Mouse (Mus musculus): ENCODE measurements around the gene Cfap157. TPM values are rescaled to one million over a fixed set of nuclear protein-coding genes. Genes with fewer than 3 reads are reported as not detected.

Cfap157 gene
- polyA plus RNA-seq, 1 experiment from 2014 or later = 0.66 TPM

GRCm38 (mm10) chr2:32731911-32732310 lies 52.3 kb downstream of the Cfap157 start:
- H3K4me2 ChIP-seq (ENCODE audit: low read length) = no peak overlapping the region
- no peak for ATAC-seq
- no peak overlapping the region for H3K4me3 ChIP-seq (replicated peaks; ENCODE audit: low read length)
- no peaks in the 10 kb centered on the region for H3K9me3 ChIP-seq (ENCODE audit: control insufficient read depth, low read length)
- H3K4me1 ChIP-seq (replicated peaks; ENCODE audit: control insufficient read depth, insufficient read depth, low read length) = peaks cover 7% of the 10 kb centered on the region
- H3K27me3 ChIP-seq (replicated peaks; ENCODE audit: control insufficient read depth, insufficient read depth, low read length) = no peaks in the 10 kb centered on the region
- no peaks in the 10 kb centered on the region for H3K36me3 ChIP-seq (ENCODE audit: control insufficient read depth, insufficient read depth)
- 74% methylated on average over 4 of the region's 4 CpGs for WGBS
- H3K9ac ChIP-seq (replicated peaks; ENCODE audit: low read depth, low read length) = no peak overlapping the region
- H3K27ac ChIP-seq (ENCODE audit: low read length) = no peak overlapping the region

DNA sequence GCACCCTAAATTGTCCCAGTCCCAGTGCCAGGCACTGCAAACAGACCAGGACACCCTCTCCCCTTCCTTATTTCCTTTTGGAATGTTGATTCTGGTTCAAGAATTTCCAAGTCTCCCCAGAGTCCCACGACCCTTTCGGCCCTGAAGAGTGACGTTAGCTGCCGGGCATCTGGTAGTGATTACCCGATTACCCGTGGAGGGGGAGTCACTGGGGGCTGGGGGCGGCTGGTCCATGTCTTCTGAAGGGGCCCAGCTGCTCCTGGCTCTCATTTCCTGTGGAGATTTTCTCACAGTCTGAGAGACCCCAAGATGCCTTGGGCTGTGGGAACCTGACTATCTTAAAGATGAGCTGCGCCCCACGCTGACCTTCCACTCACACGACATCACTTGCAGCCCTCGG lies 53.4 kb downstream of the Cfap157 start:
- Histone ChIP-seq H3K4me1 (replicated peaks; ENCODE audit: control insufficient read depth, insufficient read depth, low read length) (peaks cover 7% of the 10 kb centered on the region), H3K4me3 (replicated peaks; ENCODE audit: low read length) (no peak overlapping the region), H3K4me2 (ENCODE audit: low read length) (no peak overlapping the region), H3K9me3 (ENCODE audit: control insufficient read depth, low read length) (no peaks in the 10 kb centered on the region), H3K27me3 (replicated peaks; ENCODE audit: control insufficient read depth, insufficient read depth, low read length) (no peaks in the 10 kb centered on the region), H3K27ac (ENCODE audit: low read length) (no peak overlapping the region), H3K36me3 (ENCODE audit: control insufficient read depth, insufficient read depth) (no peaks in the 10 kb centered on the region), H3K9ac (replicated peaks; ENCODE audit: low read depth, low read length) (no peak overlapping the region)
- 66% methylated on average over 11 of the region's 11 CpGs for WGBS
- no peak for ATAC-seq

- H3K9ac ChIP-seq (replicated peaks; ENCODE audit: low read depth, low read length) = no peak overlapping the region
These were observed 54.7 kb downstream of the Cfap157 start for GRCm38 (mm10) chr2:32729547-32729946.

GRCm38 (mm10) chr2:32728463-32728862 lies 55.8 kb downstream of the Cfap157 start:
- H3K9me3 ChIP-seq (ENCODE audit: control insufficient read depth, low read length) = no peaks in the 10 kb centered on the region
- H3K27me3 ChIP-seq (replicated peaks; ENCODE audit: control insufficient read depth, insufficient read depth, low read length) = no peaks in the 10 kb centered on the region
- WGBS = 56% methylated on average over 7 of the region's 7 CpGs
- H3K36me3 ChIP-seq (ENCODE audit: control insufficient read depth, insufficient read depth) = no peaks in the 10 kb centered on the region
- peaks cover 7% of the 10 kb centered on the region for H3K4me1 ChIP-seq (replicated peaks; ENCODE audit: control insufficient read depth, insufficient read depth, low read length)
- no peak overlapping the region for H3K4me3 ChIP-seq (replicated peaks; ENCODE audit: low read length)
- H3K9ac ChIP-seq (replicated peaks; ENCODE audit: low read depth, low read length) = no peak overlapping the region
- no peak for ATAC-seq
- H3K4me2 ChIP-seq (ENCODE audit: low read length) = no peak overlapping the region
- no peak overlapping the region for H3K27ac ChIP-seq (ENCODE audit: low read length)

More at GRCm38 (mm10) chr2:32729547-32729946, 54.7 kb downstream of the Cfap157 start:
- ATAC-seq = no peak
- WGBS = 86% methylated on average over 4 of the region's 4 CpGs
- no peak overlapping the region for H3K4me2 ChIP-seq (ENCODE audit: low read length)
- H3K36me3 ChIP-seq (ENCODE audit: control insufficient read depth, insufficient read depth) = no peaks in the 10 kb centered on the region
- H3K27me3 ChIP-seq (replicated peaks; ENCODE audit: control insufficient read depth, insufficient read depth, low read length) = no peaks in the 10 kb centered on the region
- no peak overlapping the region for H3K27ac ChIP-seq (ENCODE audit: low read length)
- no peaks in the 10 kb centered on the region for H3K9me3 ChIP-seq (ENCODE audit: control insufficient read depth, low read length)
- no peak overlapping the region for H3K4me3 ChIP-seq (replicated peaks; ENCODE audit: low read length)
- peaks cover 7% of the 10 kb centered on the region for H3K4me1 ChIP-seq (replicated peaks; ENCODE audit: control insufficient read depth, insufficient read depth, low read length)

DNA sequence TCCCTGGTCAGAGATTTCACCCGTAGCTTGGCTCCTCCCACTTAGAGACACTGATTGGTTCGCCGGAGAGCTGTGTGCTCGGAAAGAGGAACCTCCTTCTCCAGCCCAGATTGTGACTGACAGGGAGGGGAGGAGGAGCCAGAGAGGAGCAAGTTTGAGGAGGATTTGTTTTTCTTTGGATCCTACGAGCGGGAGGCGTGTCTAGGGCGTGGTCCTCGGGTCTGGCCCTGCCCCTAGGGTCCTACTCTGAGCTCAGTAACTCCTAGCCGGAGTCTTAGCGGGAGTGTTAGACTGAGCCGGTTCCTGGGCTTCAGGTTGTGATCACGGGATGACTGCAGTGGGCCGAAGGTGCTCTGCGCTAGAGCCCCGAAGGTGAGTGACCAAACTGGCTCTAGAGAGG lies 56.8 kb downstream of the Cfap157 start:
- Histone ChIP-seq H3K27me3 (replicated peaks; ENCODE audit: control insufficient read depth, insufficient read depth, low read length) (no peaks in the 10 kb centered on the region), H3K4me3 (replicated peaks; ENCODE audit: low read length) (peak overlapping the region; percentile 29), H3K9me3 (ENCODE audit: control insufficient read depth, low read length) (no peaks in the 10 kb centered on the region), H3K36me3 (ENCODE audit: control insufficient read depth, insufficient read depth) (no peaks in the 10 kb centered on the region), H3K27ac (ENCODE audit: low read length) (no peak overlapping the region), H3K4me2 (ENCODE audit: low read length) (peak overlapping the region; percentile 49), H3K4me1 (replicated peaks; ENCODE audit: control insufficient read depth, insufficient read depth, low read length) (peaks cover 7% of the 10 kb centered on the region), H3K9ac (replicated peaks; ENCODE audit: low read depth, low read length) (peak overlapping the region; percentile 12; the same call in 1 of the 2 replicates)
- WGBS = 1% methylated on average over 16 of the region's 16 CpGs
- peak; percentile 99 for ATAC-seq

Other genes starting within 250 kb of the Cfap157 start
- gene Fam102a, start 249.1 kb downstream of the Cfap157 start, polyA plus RNA-seq (2015; fragmentation: Nextera tagmentation; extraction: Ambion mirVana) = 4.7 and 5.6 TPM in 2 replicates
- 136 and 141 TPM in 2 replicates for gene Dpm2, start 213.6 kb downstream of the Cfap157 start, polyA plus RNA-seq (2015; fragmentation: Nextera tagmentation; extraction: Ambion mirVana)
- 3.9 and 6.8 TPM in 2 replicates for gene Pip5kl1, start 209.6 kb downstream of the Cfap157 start, polyA plus RNA-seq (2015; fragmentation: Nextera tagmentation; extraction: Ambion mirVana)
- 0.42 and 0.60 TPM in 2 replicates for gene 9430097D07Rik, start 208.7 kb downstream of the Cfap157 start, polyA plus RNA-seq (2015; fragmentation: Nextera tagmentation; extraction: Ambion mirVana)
- gene St6galnac4, start 197.3 kb downstream of the Cfap157 start, polyA plus RNA-seq (2015; fragmentation: Nextera tagmentation; extraction: Ambion mirVana) = 27.4 and 29.6 TPM in 2 replicates
- gene St6galnac6, start 184.7 kb downstream of the Cfap157 start, polyA plus RNA-seq (2015; fragmentation: Nextera tagmentation; extraction: Ambion mirVana) = 18.3 and 21.6 TPM in 2 replicates
- 83.8 and 91.2 TPM in 2 replicates for gene Ak1, start 162.7 kb downstream of the Cfap157 start, polyA plus RNA-seq (2015; fragmentation: Nextera tagmentation; extraction: Ambion mirVana)
- 27.3 and 31.9 TPM in 2 replicates for gene Eng, start 137.8 kb downstream of the Cfap157 start, polyA plus RNA-seq (2015; fragmentation: Nextera tagmentation; extraction: Ambion mirVana)
- 21.5 and 23.7 TPM in 2 replicates for gene Fpgs, start 80.3 kb downstream of the Cfap157 start, polyA plus RNA-seq (2015; fragmentation: Nextera tagmentation; extraction: Ambion mirVana)
- gene Cdk9, start 71.4 kb downstream of the Cfap157 start, polyA plus RNA-seq (2015; fragmentation: Nextera tagmentation; extraction: Ambion mirVana) = 82.2 and 85.0 TPM in 2 replicates
- gene Sh2d3c, start 63.4 kb downstream of the Cfap157 start, polyA plus RNA-seq (2015; fragmentation: Nextera tagmentation; extraction: Ambion mirVana) = 41.9 and 43.0 TPM in 2 replicates
- 2.8 and 3.5 TPM in 2 replicates for gene 6330409D20Rik, start 43.4 kb downstream of the Cfap157 start, polyA plus RNA-seq (2015; fragmentation: Nextera tagmentation; extraction: Ambion mirVana)
- 62.1 and 65.4 TPM in 2 replicates for gene Tor2a, start 27.2 kb downstream of the Cfap157 start, polyA plus RNA-seq (2015; fragmentation: Nextera tagmentation; extraction: Ambion mirVana)
- 0.41 and 0.62 TPM in 2 replicates for gene Ttc16, start 8.8 kb downstream of the Cfap157 start, polyA plus RNA-seq (2015; fragmentation: Nextera tagmentation; extraction: Ambion mirVana)
- gene Ptrh1, start 8.6 kb downstream of the Cfap157 start, polyA plus RNA-seq (2015; fragmentation: Nextera tagmentation; extraction: Ambion mirVana) = 5.4 and 6.9 TPM in 2 replicates
- 227 and 251 TPM in 2 replicates for gene Stxbp1, start 62.8 kb upstream of the Cfap157 start, polyA plus RNA-seq (2015; fragmentation: Nextera tagmentation; extraction: Ambion mirVana)
- 36.4 and 41.1 TPM in 2 replicates for gene Fam129b, start 91.7 kb upstream of the Cfap157 start, polyA plus RNA-seq (2015; fragmentation: Nextera tagmentation; extraction: Ambion mirVana)
- gene Rpl12, start 177.1 kb upstream of the Cfap157 start, polyA plus RNA-seq (2015; fragmentation: Nextera tagmentation; extraction: Ambion mirVana) = 101 and 105 TPM in 2 replicates
- gene Lrsam1, start 177.2 kb upstream of the Cfap157 start, polyA plus RNA-seq (2015; fragmentation: Nextera tagmentation; extraction: Ambion mirVana) = 18.1 and 21.9 TPM in 2 replicates
- gene Slc2a8, start 197.7 kb upstream of the Cfap157 start, polyA plus RNA-seq (2015; fragmentation: Nextera tagmentation; extraction: Ambion mirVana) = 23.9 and 24.0 TPM in 2 replicates